Mouse (Mus musculus): ENCODE measurements around the gene Kif7.

Kif7 gene

GRCm38 (mm10) chr7:79727091-79727490 is 11.6 kb upstream of the Kif7 start:
- in situ Hi-C loops (cut with MboI; ENCODE audit: low sequenced_read_pairs), result no loop called here

GRCm38 (mm10) chr7:79721386-79721977 is 6.0 kb upstream of the Kif7 start:
- in situ Hi-C loops (cut with MboI; ENCODE audit: low sequenced_read_pairs), result no loop called here

GRCm38 (mm10) chr7:79710831-79711230 is 4.7 kb downstream of the Kif7 start:
- in situ Hi-C loops (cut with MboI; ENCODE audit: low sequenced_read_pairs), result no loop called here

- in situ Hi-C loops (cut with MboI; ENCODE audit: low sequenced_read_pairs), result no loop called here
Observed at GRCm38 (mm10) chr7:79710130-79710607, 5.4 kb downstream of the Kif7 start.

GRCm38 (mm10) chr7:79705210-79705609 is 10.3 kb downstream of the Kif7 start:
- in situ Hi-C loops (cut with MboI; ENCODE audit: low sequenced_read_pairs), result no loop called here

GRCm38 (mm10) chr7:79702755-79703154 is 12.8 kb downstream of the Kif7 start:
- in situ Hi-C loops (cut with MboI; ENCODE audit: low sequenced_read_pairs), result no loop called here

GRCm38 (mm10) chr7:79696495-79696894 is 19.0 kb downstream of the Kif7 start:
- in situ Hi-C loops (cut with MboI; ENCODE audit: low sequenced_read_pairs), result no loop called here

- in situ Hi-C loops (cut with MboI; ENCODE audit: low sequenced_read_pairs), result no loop called here
Observed at GRCm38 (mm10) chr7:79680231-79680630, 35.3 kb downstream of the Kif7 start.

GRCm38 (mm10) chr7:79679186-79679585 is 36.3 kb downstream of the Kif7 start:
- in situ Hi-C loops (cut with MboI; ENCODE audit: low sequenced_read_pairs), result no loop called here

- in situ Hi-C loops (cut with MboI; ENCODE audit: low sequenced_read_pairs), result no loop called here
Observed at GRCm38 (mm10) chr7:79670900-79671604, 44.5 kb downstream of the Kif7 start.

GRCm38 (mm10) chr7:79666690-79667089 is 48.8 kb downstream of the Kif7 start:
- in situ Hi-C loops (cut with MboI; ENCODE audit: low sequenced_read_pairs), result no loop called here

- in situ Hi-C loops (cut with MboI; ENCODE audit: low sequenced_read_pairs), result no loop called here
Observed at GRCm38 (mm10) chr7:79661253-79661890, 54.1 kb downstream of the Kif7 start.

- in situ Hi-C loops (cut with MboI; ENCODE audit: low sequenced_read_pairs), result no loop called here
Observed at GRCm38 (mm10) chr7:79660291-79661150, 55.0 kb downstream of the Kif7 start.

GRCm38 (mm10) chr7:79659578-79660290 is 55.8 kb downstream of the Kif7 start, which contains the start of gene Ticrr:
Ticrr (plus strand) TSS chr7:79660196.
- in situ Hi-C loops (cut with MboI; ENCODE audit: low sequenced_read_pairs), result no loop called here

- in situ Hi-C loops (cut with MboI; ENCODE audit: low sequenced_read_pairs), result no loop called here
Observed at GRCm38 (mm10) chr7:79654586-79654985, 60.9 kb downstream of the Kif7 start.

- in situ Hi-C loops (cut with MboI; ENCODE audit: low sequenced_read_pairs), result no loop called here
Observed at GRCm38 (mm10) chr7:79654185-79654584, 61.3 kb downstream of the Kif7 start.

GRCm38 (mm10) chr7:79649005-79649404 is 66.5 kb downstream of the Kif7 start:
- in situ Hi-C loops (cut with MboI; ENCODE audit: low sequenced_read_pairs), result no loop called here
